Mouse (Mus musculus): Measurements from ENCODE around the gene Commd3. TPM values are rescaled to one million over a fixed set of nuclear protein-coding genes. Genes with fewer than 3 reads are reported as not detected.

The Commd3 gene
- 207 and 225 TPM in 2 replicates for polyA plus RNA-seq (2016; fragmentation: Nextera tagmentation; extraction: Ambion mirVana)

DNA sequence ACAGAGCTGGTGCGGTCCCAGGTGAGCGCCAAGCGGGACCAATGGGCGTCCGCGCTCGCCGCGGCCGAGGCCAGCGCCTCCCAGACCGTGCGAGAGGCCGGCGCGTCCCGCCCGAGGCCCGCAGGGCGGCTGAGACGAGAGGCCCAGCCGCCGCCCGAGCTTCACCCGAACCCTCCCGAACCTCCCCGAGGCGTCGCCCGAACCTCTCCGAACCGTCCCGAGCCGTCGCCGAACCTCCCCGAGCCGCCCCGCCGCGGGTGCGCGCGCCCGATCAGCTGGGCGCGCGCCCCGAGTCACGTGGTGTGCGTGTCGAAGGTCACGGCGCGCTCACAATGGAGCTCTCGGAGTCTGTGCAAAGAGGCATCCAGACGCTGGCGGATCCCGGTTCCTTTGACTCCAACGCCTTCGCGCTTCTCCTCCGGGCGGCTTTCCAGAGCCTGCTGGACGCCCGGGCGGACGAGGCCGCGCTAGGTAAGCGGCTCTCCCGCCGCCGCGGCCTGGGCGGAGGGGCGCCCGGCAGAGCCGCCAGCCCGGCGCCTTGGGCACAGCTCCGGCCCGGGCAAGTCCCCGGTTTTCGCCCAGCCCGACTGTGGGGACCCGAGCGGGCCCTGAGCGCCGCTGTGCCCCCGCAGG, at the start of gene Commd3:
Commd3 (plus strand) TSS at position 252 of the 633 bp plus-strand sequence.
- H3K4me2 ChIP-seq, result peak within 1 kb of the TSS; percentile 83
- peak within 1 kb of the TSS; percentile 85 for H3K4me3 ChIP-seq (replicated peaks)
- H3K9ac ChIP-seq (replicated peaks), result peak within 1 kb of the TSS; percentile 96
- no peaks in the 10 kb centered on the region for H3K36me3 ChIP-seq
- peaks cover 7% of the 10 kb centered on the region; the same call in 1 of the 2 replicates for H3K27me3 ChIP-seq
- H3K4me1 ChIP-seq (replicated peaks), result peaks cover 20% of the 10 kb centered on the region
- peak within 1 kb of the TSS; percentile 99 for H3K27ac ChIP-seq
- WGBS, result under 1% methylated on average over 90 of the region's 91 CpGs
- H3K9me3 ChIP-seq, result no peaks in the 10 kb centered on the region
- ATAC-seq (ENCODE audit: insufficient number of reproducible peaks, insufficient read depth, low FRiP score, low TSS enrichment, low read depth), result peak; percentile 81

DNA sequence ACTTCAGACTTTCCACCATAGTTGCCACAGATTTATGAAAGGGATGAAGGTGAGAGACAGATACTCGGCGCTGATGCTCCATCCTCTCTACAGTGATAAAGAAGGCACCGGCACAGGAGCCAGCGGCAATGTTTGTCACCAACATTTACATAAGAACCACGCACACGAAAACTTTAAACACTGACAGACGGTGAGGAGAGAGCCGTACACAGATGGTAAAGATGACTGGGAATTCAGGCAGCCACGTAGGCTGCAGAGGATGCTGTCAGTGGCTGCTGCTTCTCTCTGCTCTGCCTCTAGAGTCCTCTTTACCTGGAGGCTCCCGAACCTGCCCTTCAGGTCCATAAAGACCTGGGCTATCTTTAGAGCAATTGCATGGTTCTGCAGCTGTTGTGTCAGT, 49.0 kb upstream of the Commd3 start:
- Histone ChIP-seq H3K4me2 (no peak overlapping the region), H3K9ac (replicated peaks) (no peak overlapping the region), H3K36me3 (no peaks in the 10 kb centered on the region), H3K4me1 (replicated peaks) (peaks cover 5% of the 10 kb centered on the region), H3K27ac (no peak overlapping the region), H3K27me3 (peaks cover 5% of the 10 kb centered on the region), H3K4me3 (replicated peaks) (no peak overlapping the region), H3K9me3 (no peaks in the 10 kb centered on the region)
- no peak for ATAC-seq (ENCODE audit: insufficient number of reproducible peaks, insufficient read depth, low FRiP score, low TSS enrichment, low read depth)
- 72% methylated on average over 10 of the region's 10 CpGs for WGBS

DNA sequence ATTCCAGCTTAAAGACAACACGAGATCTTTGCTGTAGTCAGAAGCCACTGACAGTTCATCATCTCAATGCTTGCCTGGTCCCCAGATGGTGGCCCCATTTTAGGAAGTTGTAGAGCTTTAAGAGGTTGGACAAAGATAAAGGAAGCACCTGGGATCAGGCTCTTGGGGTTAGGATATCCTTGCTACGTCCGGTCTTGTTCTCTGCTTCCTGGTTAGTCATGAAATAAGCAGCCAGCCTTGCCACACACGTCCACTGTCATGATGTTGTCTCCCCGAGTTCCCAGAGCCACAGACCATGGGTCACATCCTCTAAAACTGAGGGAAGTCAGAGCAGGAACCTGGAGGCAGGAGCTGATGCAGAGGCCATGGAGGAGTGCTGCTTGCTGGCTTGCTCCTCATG, 41.6 kb upstream of the Commd3 start:
- Histone ChIP-seq H3K9me3 (no peaks in the 10 kb centered on the region), H3K4me2 (no peak overlapping the region), H3K27ac (no peak overlapping the region), H3K36me3 (no peaks in the 10 kb centered on the region), H3K27me3 (peaks cover 15% of the 10 kb centered on the region; the same call in 1 of the 2 replicates), H3K9ac (replicated peaks) (no peak overlapping the region), H3K4me1 (replicated peaks) (no peaks in the 10 kb centered on the region), H3K4me3 (replicated peaks) (no peak overlapping the region)
- no peak for ATAC-seq (ENCODE audit: insufficient number of reproducible peaks, insufficient read depth, low FRiP score, low TSS enrichment, low read depth)
- 77% methylated on average over 5 of the region's 5 CpGs for WGBS

GRCm38 (mm10) chr2:18635052-18635451, 37.1 kb upstream of the Commd3 start:
- H3K27ac ChIP-seq, result no peak overlapping the region
- WGBS, result 92% methylated on average over 8 of the region's 8 CpGs
- peaks cover 11% of the 10 kb centered on the region; the same call in 1 of the 2 replicates for H3K9me3 ChIP-seq
- H3K4me1 ChIP-seq (replicated peaks), result no peaks in the 10 kb centered on the region
- no peak overlapping the region for H3K4me3 ChIP-seq (replicated peaks)
- H3K36me3 ChIP-seq, result no peaks in the 10 kb centered on the region
- no peak for ATAC-seq (ENCODE audit: insufficient number of reproducible peaks, insufficient read depth, low FRiP score, low TSS enrichment, low read depth)
- no peak overlapping the region for H3K4me2 ChIP-seq
- H3K9ac ChIP-seq (replicated peaks), result no peak overlapping the region
- H3K27me3 ChIP-seq, result peaks cover 10% of the 10 kb centered on the region; the same call in 1 of the 2 replicates

DNA sequence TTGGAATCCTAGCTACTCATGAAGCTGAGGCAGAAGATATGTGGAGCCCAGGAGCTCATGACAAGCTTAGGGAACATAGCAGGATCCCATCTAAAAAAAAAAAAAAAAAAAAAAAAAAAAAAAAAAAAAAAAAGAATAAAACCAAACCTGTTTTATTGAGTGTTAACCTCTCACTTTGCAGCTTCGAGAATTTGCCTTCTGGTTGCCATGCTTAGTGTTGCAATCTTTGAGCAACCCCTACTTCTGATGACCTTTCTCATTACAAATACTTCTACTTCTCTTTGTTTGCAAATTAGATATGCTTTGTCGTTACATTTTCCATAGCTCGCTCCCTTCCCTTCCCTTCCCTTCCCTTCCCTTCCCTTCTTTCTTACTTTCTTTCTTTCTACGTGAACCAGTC, 23.6 kb upstream of the Commd3 start:
- peaks cover 6% of the 10 kb centered on the region; the same call in 1 of the 2 replicates for H3K27me3 ChIP-seq
- no peak for ATAC-seq (ENCODE audit: insufficient number of reproducible peaks, insufficient read depth, low FRiP score, low TSS enrichment, low read depth)
- H3K9me3 ChIP-seq, result no peaks in the 10 kb centered on the region
- no peak overlapping the region for H3K4me3 ChIP-seq (replicated peaks)
- H3K27ac ChIP-seq, result no peak overlapping the region
- H3K4me1 ChIP-seq (replicated peaks), result no peaks in the 10 kb centered on the region
- no peak overlapping the region for H3K4me2 ChIP-seq
- 84% methylated on average over 4 of the region's 4 CpGs for WGBS
- H3K9ac ChIP-seq (replicated peaks), result no peak overlapping the region
- no peaks in the 10 kb centered on the region for H3K36me3 ChIP-seq

GRCm38 (mm10) chr2:18654821-18655220, 17.4 kb upstream of the Commd3 start:
- WGBS, result 63% methylated on average over 5 of the region's 5 CpGs
- Histone ChIP-seq H3K27ac (no peak overlapping the region), H3K4me3 (replicated peaks) (no peak overlapping the region), H3K36me3 (no peaks in the 10 kb centered on the region), H3K4me1 (replicated peaks) (no peaks in the 10 kb centered on the region), H3K9me3 (no peaks in the 10 kb centered on the region), H3K9ac (replicated peaks) (no peak overlapping the region), H3K4me2 (no peak overlapping the region), H3K27me3 (no peaks in the 10 kb centered on the region)
- no peak for ATAC-seq (ENCODE audit: insufficient number of reproducible peaks, insufficient read depth, low FRiP score, low TSS enrichment, low read depth)

- no peak for ATAC-seq (ENCODE audit: insufficient number of reproducible peaks, insufficient read depth, low FRiP score, low TSS enrichment, low read depth)
- 91% methylated on average over 3 of the region's 3 CpGs for WGBS
- H3K9me3 ChIP-seq, result no peaks in the 10 kb centered on the region
Observed at GRCm38 (mm10) chr2:18664003-18664402, 8.2 kb upstream of the Commd3 start.

DNA sequence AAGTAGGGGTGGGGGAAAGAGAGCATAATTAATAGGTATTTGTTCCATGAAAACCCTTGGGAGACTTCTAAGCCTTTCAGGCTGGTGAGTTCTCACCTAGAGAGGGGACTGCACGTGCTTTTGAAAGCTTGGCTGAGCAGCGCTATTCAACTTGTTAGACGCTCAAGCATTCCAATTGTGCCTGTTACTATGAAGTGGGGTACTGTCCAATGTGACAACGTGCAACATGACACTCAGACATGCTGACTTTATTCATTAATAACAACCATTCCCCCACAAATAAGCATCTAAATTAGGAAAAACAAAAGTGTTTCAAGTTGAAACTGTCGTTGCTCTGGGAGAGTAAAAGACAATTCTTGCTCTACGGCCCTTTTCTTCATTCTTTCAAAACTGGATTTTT, 1.1 kb upstream of the Commd3 start:
- H3K4me2 ChIP-seq, result no peak overlapping the region

More at GRCm38 (mm10) chr2:18664003-18664402, 8.2 kb upstream of the Commd3 start:
- Histone ChIP-seq H3K4me1 (replicated peaks) (0 out of 2 replicates have a peak, but pooled peaks cover 3% of the 10 kb centered on the region), H3K4me3 (replicated peaks) (no peak overlapping the region), H3K4me2 (no peak overlapping the region), H3K27me3 (peaks cover 4% of the 10 kb centered on the region; the same call in 1 of the 2 replicates), H3K27ac (no peak overlapping the region), H3K36me3 (no peaks in the 10 kb centered on the region), H3K9ac (replicated peaks) (no peak overlapping the region)

DNA sequence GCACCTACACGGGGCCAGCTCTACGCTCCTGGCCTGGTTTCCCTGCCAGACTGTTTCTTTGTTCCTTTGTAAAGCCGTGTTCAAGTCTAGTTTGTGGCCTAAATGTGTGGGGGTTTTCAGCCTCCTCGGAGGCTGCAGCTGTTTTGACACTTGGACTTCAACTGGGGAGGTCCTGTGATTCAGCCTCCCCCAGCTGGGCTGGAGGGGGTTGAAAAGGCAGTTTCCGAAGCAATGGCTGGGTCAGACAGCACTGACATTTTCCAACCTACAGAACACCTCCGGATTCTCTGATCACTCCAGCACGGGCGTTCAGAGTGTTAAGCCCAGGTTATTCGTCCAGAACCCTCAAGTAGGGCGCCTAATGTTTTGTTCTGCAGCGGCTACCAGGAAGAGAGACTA, 581 bp downstream of the Commd3 start:
- no peak for ATAC-seq (ENCODE audit: insufficient number of reproducible peaks, insufficient read depth, low FRiP score, low TSS enrichment, low read depth)
- no peaks in the 10 kb centered on the region for H3K36me3 ChIP-seq
- H3K4me1 ChIP-seq (replicated peaks), result peaks cover 20% of the 10 kb centered on the region
- peak overlapping the region; percentile 85 for H3K4me3 ChIP-seq (replicated peaks)
- WGBS, result under 1% methylated on average over 11 of the region's 11 CpGs
- H3K27me3 ChIP-seq, result peaks cover 4% of the 10 kb centered on the region; the same call in 1 of the 2 replicates
- peak overlapping the region; percentile 99 for H3K27ac ChIP-seq
- peak overlapping the region; percentile 96 for H3K9ac ChIP-seq (replicated peaks)
- no peaks in the 10 kb centered on the region for H3K9me3 ChIP-seq
- H3K4me2 ChIP-seq, result peak overlapping the region; percentile 83

More for the DNA sequence above, 1.1 kb upstream of the Commd3 start:
- Histone ChIP-seq H3K9me3 (no peaks in the 10 kb centered on the region), H3K4me1 (replicated peaks) (peaks cover 21% of the 10 kb centered on the region), H3K36me3 (no peaks in the 10 kb centered on the region), H3K4me3 (replicated peaks) (no peak overlapping the region), H3K27me3 (peaks cover 8% of the 10 kb centered on the region; the same call in 1 of the 2 replicates), H3K27ac (no peak overlapping the region), H3K9ac (replicated peaks) (no peak overlapping the region)
- no peak for ATAC-seq (ENCODE audit: insufficient number of reproducible peaks, insufficient read depth, low FRiP score, low TSS enrichment, low read depth)
- WGBS, result 13% methylated on average over 6 of the region's 6 CpGs

DNA sequence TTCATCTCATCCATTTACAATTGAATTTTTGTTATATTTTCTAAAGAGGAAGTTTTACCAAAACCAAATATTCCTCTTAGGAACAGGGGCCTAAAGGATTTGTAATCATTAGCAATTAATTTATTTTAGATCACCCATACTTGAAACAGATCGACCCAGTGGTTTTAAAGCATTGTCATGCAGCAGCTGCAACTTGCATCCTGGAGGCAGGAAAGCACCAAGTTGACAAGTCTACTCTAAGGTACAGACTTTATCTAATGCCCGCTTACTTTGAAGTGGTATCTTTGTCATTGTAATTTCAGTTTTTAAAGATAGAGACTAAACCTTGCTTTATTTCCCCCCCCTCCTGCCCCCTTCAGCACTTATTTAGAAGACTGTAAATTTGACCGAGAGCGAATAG, 1.6 kb downstream of the Commd3 start:
- Histone ChIP-seq H3K27ac (no peak overlapping the region), H3K9ac (replicated peaks) (no peak overlapping the region), H3K9me3 (no peaks in the 10 kb centered on the region), H3K4me1 (replicated peaks) (peaks cover 26% of the 10 kb centered on the region), H3K27me3 (peaks cover 11% of the 10 kb centered on the region; the same call in 1 of the 2 replicates), H3K36me3 (no peaks in the 10 kb centered on the region), H3K4me3 (replicated peaks) (peak overlapping the region; percentile 16; the same call in 1 of the 2 replicates), H3K4me2 (peak overlapping the region; percentile 83)
- 21% methylated on average over 4 of the region's 4 CpGs for WGBS
- no peak for ATAC-seq (ENCODE audit: insufficient number of reproducible peaks, insufficient read depth, low FRiP score, low TSS enrichment, low read depth)

DNA sequence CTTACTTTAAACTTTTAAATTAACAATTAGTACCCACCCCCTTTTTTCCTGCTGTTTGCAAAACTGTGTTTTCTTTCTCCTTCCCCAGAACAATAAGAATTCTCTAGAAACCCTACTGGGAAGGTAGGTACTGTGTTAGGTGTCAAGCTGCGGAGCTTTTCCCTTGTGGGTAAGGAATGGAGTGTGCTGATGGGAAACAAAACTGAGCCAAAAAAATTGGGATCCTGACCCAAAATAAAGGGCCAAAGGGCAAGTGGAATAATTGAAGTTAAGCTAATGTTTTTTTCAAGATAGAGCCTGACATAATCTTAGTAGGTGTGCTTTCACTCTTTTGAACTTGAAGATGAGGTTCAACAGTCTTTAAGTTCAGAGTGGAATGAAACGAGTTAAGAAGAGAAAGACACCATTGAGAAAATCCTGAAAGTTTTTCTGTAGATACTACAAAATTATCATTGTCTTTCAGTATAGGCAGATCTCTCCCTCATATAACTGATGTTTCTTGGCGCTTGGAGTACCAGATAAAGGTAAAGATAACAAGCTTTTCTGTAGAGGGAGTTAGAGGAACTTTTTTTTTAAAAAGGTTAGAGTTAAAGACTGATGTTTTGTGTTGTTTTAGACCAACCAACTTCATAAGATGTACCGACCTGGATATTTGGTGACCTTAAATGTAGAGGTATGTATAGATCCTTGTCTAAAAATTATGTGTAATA, 2.2 kb downstream of the Commd3 start:
- Histone ChIP-seq H3K27me3 (peaks cover 14% of the 10 kb centered on the region; the same call in 1 of the 2 replicates), H3K4me2 (peak overlapping the region; percentile 83), H3K4me3 (replicated peaks) (no peak overlapping the region), H3K4me1 (replicated peaks) (peaks cover 26% of the 10 kb centered on the region), H3K9ac (replicated peaks) (no peak overlapping the region), H3K27ac (no peak overlapping the region), H3K9me3 (no peaks in the 10 kb centered on the region), H3K36me3 (no peaks in the 10 kb centered on the region)
- no peak for ATAC-seq (ENCODE audit: insufficient number of reproducible peaks, insufficient read depth, low FRiP score, low TSS enrichment, low read depth)
- 34% methylated on average over 4 of the region's 4 CpGs for WGBS

Data from limb, embryonic 12.5 days (tissue).